Mouse (Mus musculus) intestine, embryonic 14.5 days (tissue): ENCODE data around the gene Kcnj10. TPM values are rescaled to one million over a fixed set of nuclear protein-coding genes. Genes with fewer than 3 reads are reported as not detected.
A peak's percentile ranks its signal among the peaks of the same experiment; 100 is the strongest.

Experiments
- ATAC-seq: fragments of 200-750 bp; cut with Nextera tagmentation; replicated peaks from 2 replicates; pipeline ENCODE4 v1.8.0; 2017; ENCODE audit warnings: low read depth, moderate number of reproducible peaks, moderate TSS enrichment, moderate library complexity; ENCODE audit not compliant: low FRiP score, low TSS enrichment
- DNase-seq: peaks from one replicate; pipeline ENCODE4 v3.0.0-alpha.2; 2018; ENCODE audit warnings: low spot score
- H3K27ac ChIP-seq: fragments of 300-500 bp; sonication (generic); 2 replicates; pipeline ENCODE4 v1.5.1; 2014; ENCODE audit warnings: low read depth, mild to moderate bottlenecking, control low read depth
- H3K27me3 ChIP-seq: fragments of 300-500 bp; sonication (generic); replicated peaks from 2 replicates; pipeline ENCODE4 v1.6.1; 2014; ENCODE audit warnings: low read length, control low read depth; ENCODE audit not compliant: control insufficient read depth, insufficient read depth
- H3K36me3 ChIP-seq: fragments of 300-500 bp; sonication (generic); 2 replicates; pipeline ENCODE4 v1.6.1; 2014; ENCODE audit warnings: low read length, control low read depth; ENCODE audit not compliant: control insufficient read depth, insufficient read depth
- H3K4me1 ChIP-seq: fragments of 300-500 bp; sonication (generic); replicated peaks from 2 replicates; pipeline ENCODE4 v1.6.1; 2014; ENCODE audit warnings: low read length, control low read depth, mixed read lengths; ENCODE audit not compliant: control insufficient read depth, insufficient read depth
- H3K4me2 ChIP-seq: fragments of 300-500 bp; sonication (generic); 2 replicates; pipeline ENCODE4 v1.6.1; 2014; ENCODE audit warnings: low read length
- H3K4me3 ChIP-seq: fragments of 300-500 bp; sonication (generic); 2 replicates; pipeline ENCODE4 v1.5.1; 2014; ENCODE audit warnings: low read depth, low read length, control low read depth, mixed read lengths
- H3K9ac ChIP-seq: fragments of 300-500 bp; sonication (generic); 2 replicates; pipeline ENCODE4 v1.6.1; 2014; ENCODE audit warnings: mild to moderate bottlenecking, low read length
- H3K9me3 ChIP-seq: fragments of 300-500 bp; sonication (generic); 2 replicates; pipeline ENCODE4 v1.6.1; 2016; ENCODE audit warnings: low read length, control low read depth; ENCODE audit not compliant: control insufficient read depth
- WGBS: fragments of 180-500 bp; shearing (Covaris S2); extraction: QIAGEN DNeasy Blood & Tissue Kit; methylation state at CpG from one replicate; pipeline ENCODE4 v1.1.7; 2014; 5-methylcytosine and 5-hydroxymethylcytosine counted together
- polyA plus RNA-seq: library from polyadenylated mRNA; unstranded; fragments of >200 nt; fragmentation: Nextera tagmentation; extraction: Ambion mirVana; gene quantifications from 2 replicates; pipeline ENCODE4 v1.2.1, GENCODE M21; 2014

The Kcnj10 gene
- polyA plus RNA-seq, 1 experiment from 2014 or later: 0.09 TPM

- H3K27ac ChIP-seq: no peak overlapping the region
- H3K27me3 ChIP-seq: no peaks in the 10 kb centered on the region
- no peak overlapping the region for H3K9ac ChIP-seq
- H3K4me2 ChIP-seq: no peak overlapping the region
- ATAC-seq (no peak), DNase-seq (no peak)
- peaks cover 18% of the 10 kb centered on the region for H3K4me1 ChIP-seq
- no peak overlapping the region for H3K4me3 ChIP-seq
- WGBS: 41% methylated on average over 12 of the region's 12 CpGs
- no peaks in the 10 kb centered on the region for H3K9me3 ChIP-seq
- H3K36me3 ChIP-seq: no peaks in the 10 kb centered on the region
Measured at GRCm38 (mm10) chr1:172301180-172301579, 39.8 kb upstream of the Kcnj10 start.

DNA sequence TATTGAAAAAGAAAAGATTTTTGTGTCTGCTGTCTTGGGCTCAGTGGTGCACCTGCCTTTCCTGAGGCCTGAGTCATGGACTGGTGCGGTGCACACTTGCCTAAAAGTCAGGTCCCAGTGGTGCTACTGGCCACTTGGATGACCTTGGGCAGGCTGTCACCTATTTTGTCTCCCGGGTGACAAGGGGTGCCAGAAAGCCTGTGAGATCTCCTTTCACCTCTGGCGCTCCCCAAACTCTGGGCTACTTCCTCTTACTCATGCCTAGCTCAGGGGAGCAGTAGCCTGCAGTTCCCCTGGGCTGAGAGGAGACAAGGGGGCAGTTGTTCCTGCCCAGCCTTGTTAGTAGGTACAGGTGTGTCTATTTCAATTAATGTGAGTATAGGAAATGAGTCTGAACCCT is 38.7 kb upstream of the Kcnj10 start:
- DNase-seq (no peak), ATAC-seq (no peak)
- 71% methylated on average over 3 of the region's 3 CpGs for WGBS

GRCm38 (mm10) chr1:172302851-172303250 is 38.2 kb upstream of the Kcnj10 start:
- H3K4me2 ChIP-seq: no peak overlapping the region
- no peaks in the 10 kb centered on the region for H3K36me3 ChIP-seq
- H3K9ac ChIP-seq: no peak overlapping the region
- H3K4me3 ChIP-seq: no peak overlapping the region
- 26% methylated on average over 6 of the region's 6 CpGs for WGBS
- DNase-seq: no peak
- no peak for ATAC-seq
- no peaks in the 10 kb centered on the region for H3K27me3 ChIP-seq
- H3K27ac ChIP-seq: no peak overlapping the region
- H3K4me1 ChIP-seq: peaks cover 5% of the 10 kb centered on the region; the same call in 1 of the 2 replicates
- H3K9me3 ChIP-seq: no peaks in the 10 kb centered on the region

More for the DNA sequence above, 38.7 kb upstream of the Kcnj10 start:
- Histone ChIP-seq H3K36me3 (no peaks in the 10 kb centered on the region), H3K4me2 (no peak overlapping the region), H3K4me3 (no peak overlapping the region), H3K9me3 (no peaks in the 10 kb centered on the region), H3K4me1 (peaks cover 10% of the 10 kb centered on the region; the same call in 1 of the 2 replicates), H3K9ac (no peak overlapping the region), H3K27ac (no peak overlapping the region), H3K27me3 (no peaks in the 10 kb centered on the region)

GRCm38 (mm10) chr1:172304443-172304842 is 36.6 kb upstream of the Kcnj10 start:
- H3K27me3 ChIP-seq: no peaks in the 10 kb centered on the region
- no peak overlapping the region for H3K4me3 ChIP-seq
- H3K27ac ChIP-seq: no peak overlapping the region
- H3K4me1 ChIP-seq: no peaks in the 10 kb centered on the region; the same call in 1 of the 2 replicates
- H3K9ac ChIP-seq: no peak overlapping the region
- 54% methylated on average over 6 of the region's 6 CpGs for whole genome bisulfite sequencing
- no peak overlapping the region for H3K4me2 ChIP-seq
- no peaks in the 10 kb centered on the region for H3K36me3 ChIP-seq
- no peaks in the 10 kb centered on the region for H3K9me3 ChIP-seq
- ATAC-seq: no peak
- DNase-seq: no peak

DNA sequence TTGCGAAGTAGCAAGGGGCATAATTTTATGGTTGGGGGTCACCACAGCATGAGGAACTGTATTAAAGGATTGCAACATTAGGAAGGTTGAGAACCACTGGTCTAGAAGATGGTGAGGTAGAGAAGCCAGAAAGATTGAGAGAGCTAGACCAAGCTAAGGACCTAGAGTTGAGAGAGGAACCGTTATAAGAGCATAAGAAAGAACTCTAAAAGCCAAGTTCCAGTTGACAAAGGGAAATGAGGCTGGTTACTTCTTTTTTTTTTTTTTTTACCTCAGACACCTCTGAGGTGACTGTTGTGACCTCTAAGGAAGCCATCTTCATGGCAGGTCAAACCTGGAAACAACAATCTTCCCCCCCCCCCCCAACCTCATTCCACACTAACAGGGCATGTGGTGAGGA is 35.9 kb upstream of the Kcnj10 start:
- Histone ChIP-seq H3K4me3 (no peak overlapping the region), H3K27me3 (no peaks in the 10 kb centered on the region), H3K36me3 (no peaks in the 10 kb centered on the region), H3K4me2 (no peak overlapping the region), H3K9ac (no peak overlapping the region), H3K4me1 (no peaks in the 10 kb centered on the region; the same call in 1 of the 2 replicates), H3K27ac (no peak overlapping the region), H3K9me3 (no peaks in the 10 kb centered on the region)
- WGBS: 81% methylated on average over 2 of the region's 2 CpGs
- DNase-seq: no peak
- no peak for ATAC-seq

DNA sequence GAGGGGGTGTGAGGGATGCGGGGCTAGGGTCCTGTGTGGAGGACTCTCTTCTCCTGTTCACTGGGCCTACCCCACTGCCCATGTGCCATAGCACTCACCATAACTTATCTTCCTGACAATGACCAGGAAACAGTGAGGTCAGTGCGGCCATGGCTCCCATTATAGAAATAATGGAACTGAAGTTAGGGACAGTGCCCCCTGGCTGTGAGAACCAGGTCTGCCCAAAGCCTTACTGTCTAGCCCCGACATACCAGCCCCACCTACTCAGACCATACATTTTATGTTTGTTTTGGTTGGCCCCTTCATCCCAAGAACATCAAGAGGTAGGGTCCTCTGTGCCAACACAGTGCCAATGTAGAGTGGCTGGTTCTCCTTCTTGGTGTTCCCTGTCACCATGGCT is 35.4 kb upstream of the Kcnj10 start:
- H3K27me3 ChIP-seq: no peaks in the 10 kb centered on the region
- no peak overlapping the region for H3K4me3 ChIP-seq
- ATAC-seq (no peak), DNase-seq (no peak)
- WGBS: 72% methylated on average over 3 of the region's 3 CpGs
- H3K9me3 ChIP-seq: no peaks in the 10 kb centered on the region
- H3K36me3 ChIP-seq: no peaks in the 10 kb centered on the region
- H3K4me1 ChIP-seq: peaks cover 1% of the 10 kb centered on the region
- no peak overlapping the region for H3K9ac ChIP-seq
- no peak overlapping the region for H3K4me2 ChIP-seq
- H3K27ac ChIP-seq: no peak overlapping the region

DNA sequence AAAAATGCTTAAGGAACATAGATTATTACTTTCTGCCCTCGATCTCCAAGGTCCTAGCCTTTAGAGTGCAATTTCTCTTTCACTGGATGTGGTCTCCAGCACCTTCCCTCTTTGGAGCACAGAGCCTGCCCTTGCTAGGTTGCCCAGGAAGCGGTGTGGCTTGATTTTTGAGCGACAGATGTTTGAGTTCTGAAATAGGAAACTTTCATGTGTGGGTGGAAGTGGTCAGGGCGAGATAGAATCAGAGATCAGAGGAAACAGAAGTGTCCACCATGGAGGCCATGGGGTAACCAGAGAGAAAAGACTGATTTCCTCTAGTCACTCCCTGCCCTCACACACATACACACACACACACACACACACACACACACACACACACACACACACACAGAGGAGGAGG is 34.8 kb upstream of the Kcnj10 start:
- DNase-seq (no peak), ATAC-seq (no peak)
- 81% methylated on average over 4 of the region's 4 CpGs for WGBS
- Histone ChIP-seq H3K9ac (no peak overlapping the region), H3K27me3 (no peaks in the 10 kb centered on the region), H3K4me3 (no peak overlapping the region), H3K27ac (no peak overlapping the region), H3K4me2 (no peak overlapping the region), H3K9me3 (no peaks in the 10 kb centered on the region), H3K4me1 (peaks cover 7% of the 10 kb centered on the region), H3K36me3 (no peaks in the 10 kb centered on the region)

GRCm38 (mm10) chr1:172306885-172307284 is 34.1 kb upstream of the Kcnj10 start:
- DNase-seq: no peak
- no peak overlapping the region for H3K9ac ChIP-seq
- 83% methylated on average over 6 of the region's 6 CpGs for WGBS
- no peaks in the 10 kb centered on the region for H3K36me3 ChIP-seq
- no peak overlapping the region for H3K4me2 ChIP-seq
- H3K4me3 ChIP-seq: no peak overlapping the region
- ATAC-seq: no peak
- no peak overlapping the region for H3K27ac ChIP-seq
- no peaks in the 10 kb centered on the region for H3K27me3 ChIP-seq
- H3K4me1 ChIP-seq: peaks cover 9% of the 10 kb centered on the region
- no peaks in the 10 kb centered on the region for H3K9me3 ChIP-seq

- H3K9ac ChIP-seq: no peak overlapping the region
- H3K4me1 ChIP-seq: peaks cover 12% of the 10 kb centered on the region
- 67% methylated on average over 10 of the region's 10 CpGs for WGBS
- H3K9me3 ChIP-seq: no peaks in the 10 kb centered on the region
- no peak for ATAC-seq
- DNase-seq: no peak
- no peak overlapping the region for H3K4me2 ChIP-seq
- H3K4me3 ChIP-seq: no peak overlapping the region
- 0 out of 2 replicates have a peak overlapping the region, but pooled peaks have one; percentile 51 for H3K27ac ChIP-seq
- H3K36me3 ChIP-seq: no peaks in the 10 kb centered on the region
- no peaks in the 10 kb centered on the region for H3K27me3 ChIP-seq
Measured at GRCm38 (mm10) chr1:172307936-172308335, 33.1 kb upstream of the Kcnj10 start.
